Mouse (Mus musculus) small intestine, adult 2 months (tissue): ENCODE data around the gene Vmn1r52.

Experiments used
- CTCF ChIP-seq: fragments of 200-500 bp; IDR thresholded peaks from 2 replicates; pipeline ENCODE4 v1.5.1; 2012; ENCODE audit warnings: low read depth, mild to moderate bottlenecking, control low read depth, inconsistent platforms, low read length, moderate library complexity, mixed read lengths; ENCODE audit not compliant: insufficient replicate concordance, insufficient read length; ENCODE audit errors: extremely low read depth
- POLR2A ChIP-seq: fragments of 200-500 bp; IDR thresholded peaks from 2 replicates; pipeline ENCODE4 v1.6.1; 2012; ENCODE audit warnings: low read depth, mild to moderate bottlenecking, control low read depth, inconsistent platforms, low read length, moderate library complexity

- TF ChIP-seq POLR2A (no peak), CTCF (no peak)
These were observed 49.7 kb downstream of the Vmn1r52 start, which contains the start of gene Vmn1r53 for GRCm38 (mm10) chr6:90224338-90224737.
